Mouse (Mus musculus): ENCODE results near the gene Olfr449.

DNA sequence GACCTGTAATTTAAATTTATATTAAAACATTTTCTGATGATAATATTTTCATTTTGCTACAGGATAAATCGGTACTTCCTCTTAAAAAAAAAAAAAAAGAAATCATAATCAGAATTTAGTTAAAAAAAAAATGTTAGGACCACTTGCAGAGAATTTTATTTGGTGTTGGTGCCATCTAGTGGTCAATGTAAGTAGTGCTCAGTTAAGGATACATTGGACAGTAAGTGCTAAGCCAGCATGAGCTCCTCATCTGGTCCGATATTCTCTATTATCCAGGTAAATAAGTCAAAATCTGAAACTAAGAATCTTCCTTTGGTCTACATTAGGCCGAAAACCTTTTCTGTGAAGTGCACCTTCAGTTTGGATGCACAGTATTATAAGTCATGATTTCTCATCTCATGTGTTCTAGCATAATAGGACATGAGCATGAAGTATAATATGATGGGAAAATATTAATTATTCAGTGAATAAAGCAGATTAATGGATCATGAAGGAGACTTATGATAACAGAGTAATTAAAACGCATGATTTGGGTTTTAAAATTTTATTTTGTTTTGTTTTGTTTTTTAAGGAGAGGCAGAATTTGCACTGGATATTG is 26.1 kb downstream of the Olfr449 start:
- TF ChIP-seq ETS1 (conservative IDR thresholded peaks at IDR 0.05; ENCODE audit: low read depth, low read length) = no peak
- no peak for TF ChIP-seq TBP (conservative IDR thresholded peaks at IDR 0.05; ENCODE audit: low read depth, low read length)
- TF ChIP-seq BHLHE40 (IDR thresholded peaks at IDR 0.05; ENCODE audit: low read depth, low read length) = no peak
- no peak for TF ChIP-seq ZMIZ1 (IDR thresholded peaks at IDR 0.05; ENCODE audit: low read depth, low read length)
- no peak for TF ChIP-seq NRF1 (IDR thresholded peaks at IDR 0.05; ENCODE audit: low read depth, low read length)
- peak; percentile 49 to 70; a peak in 3 of 4 replicates for TF ChIP-seq CTCF (conservative IDR thresholded peaks at IDR 0.05 in 1 of 2, IDR thresholded peaks at IDR 0.05 in 1 of 2; ENCODE audit: low read depth in 2 of 2, low read length in 2 of 2)
- no peak for TF ChIP-seq POLR2A (IDR thresholded peaks at IDR 0.05; ENCODE audit: low read depth, low read length)
